Mouse (Mus musculus): Measurements from ENCODE around the gene Map3k6.

- TF ChIP-seq POLR2A (IDR thresholded peaks at IDR 0.05; ENCODE audit: control insufficient read depth, low read depth, low read length) (no peak), CTCF (IDR thresholded peaks at IDR 0.05; ENCODE audit: control insufficient read depth, insufficient read depth, insufficient replicate concordance, low read depth, low read length) (no peak)
Observed at GRCm38 (mm10) chr4:133265759-133266158, 25.1 kb downstream of the Map3k6 start.

Measured in testis, adult 2 months (tissue).